Mouse (Mus musculus) Patski (cell line): ENCODE results near the gene Lst1. TPM values are rescaled to one million over a fixed set of nuclear protein-coding genes. Genes with fewer than 3 reads are reported as not detected.

Experiments used
- ATAC-seq: fragments of 100-300 bp; one replicate; pipeline ENCODE4 v1.8.0; 2021
- CTCF ChIA-PET: fragments of 350-600 bp; sonication (Branson Sonifier 250); formaldehyde crosslinking; loops from one replicate; lab custom pipeline; 2022; ENCODE audit warnings: inconsistent platforms; lab: Charles Lee
- POLR2A ChIA-PET: fragments of 350-600 bp; sonication (Branson Sonifier 250); formaldehyde crosslinking; loops from one replicate; lab custom pipeline; 2022; ENCODE audit warnings: antibody characterized with exemption, inconsistent platforms; lab: Charles Lee
- DNase-seq: peaks from one replicate; pipeline ENCODE4 v3.0.0-alpha.2; 2011; ENCODE audit warnings: low read depth, low spot score
- H3K27me3 ChIP-seq: fragments of 371-371 bp; one replicate; pipeline ENCODE4 v1.5.1; 2021
- CTCF ChIP-seq: fragments of 100-300 bp; IDR thresholded peaks from one replicate; pipeline ENCODE4 v1.5.1; 2021
- in situ Hi-C: fragments of 300-500 bp; cut with MboI; formaldehyde crosslinking; loops from 3 replicates; pipeline ENCODE4 v1.11.1; 2018; ENCODE audit warnings: low pct_unique_long_range_greater_than_20kb, mixed read lengths
- polyA plus RNA-seq: library from polyadenylated mRNA; unstranded; gene quantifications from one replicate; pipeline ENCODE4 v1.2.3, GENCODE M21; 2021

Gene Lst1
- polyA plus RNA-seq, 1 experiment from 2014 or later, result not detected

DNA sequence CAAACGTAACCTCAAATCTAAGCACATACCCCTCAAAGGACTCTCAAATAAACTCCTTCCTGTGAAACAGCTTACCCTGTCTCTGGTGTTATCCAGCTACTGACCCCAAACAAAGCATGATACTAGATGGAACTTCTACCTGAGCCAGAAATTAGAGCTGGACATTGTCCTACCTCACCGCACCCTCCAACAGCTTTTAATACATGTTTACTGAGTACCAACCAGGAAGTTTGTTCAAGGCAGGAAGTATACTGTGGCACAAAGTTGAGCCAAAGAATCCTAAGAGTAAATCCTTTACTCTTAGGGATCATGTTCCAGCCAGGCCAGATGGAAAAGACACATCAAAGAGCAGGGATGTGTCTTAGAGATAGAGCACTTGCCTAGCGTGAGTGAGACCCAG lies 22.4 kb upstream of the Lst1 start:
- in situ Hi-C loops, result no loop called here
- CTCF ChIA-PET, result interaction anchor here (1.6 kb wide), 1 partner anchor 42 kb away, joined by 7 read pairs; no protein-coding TSS in a partner anchor
- no peak for ATAC-seq

DNA sequence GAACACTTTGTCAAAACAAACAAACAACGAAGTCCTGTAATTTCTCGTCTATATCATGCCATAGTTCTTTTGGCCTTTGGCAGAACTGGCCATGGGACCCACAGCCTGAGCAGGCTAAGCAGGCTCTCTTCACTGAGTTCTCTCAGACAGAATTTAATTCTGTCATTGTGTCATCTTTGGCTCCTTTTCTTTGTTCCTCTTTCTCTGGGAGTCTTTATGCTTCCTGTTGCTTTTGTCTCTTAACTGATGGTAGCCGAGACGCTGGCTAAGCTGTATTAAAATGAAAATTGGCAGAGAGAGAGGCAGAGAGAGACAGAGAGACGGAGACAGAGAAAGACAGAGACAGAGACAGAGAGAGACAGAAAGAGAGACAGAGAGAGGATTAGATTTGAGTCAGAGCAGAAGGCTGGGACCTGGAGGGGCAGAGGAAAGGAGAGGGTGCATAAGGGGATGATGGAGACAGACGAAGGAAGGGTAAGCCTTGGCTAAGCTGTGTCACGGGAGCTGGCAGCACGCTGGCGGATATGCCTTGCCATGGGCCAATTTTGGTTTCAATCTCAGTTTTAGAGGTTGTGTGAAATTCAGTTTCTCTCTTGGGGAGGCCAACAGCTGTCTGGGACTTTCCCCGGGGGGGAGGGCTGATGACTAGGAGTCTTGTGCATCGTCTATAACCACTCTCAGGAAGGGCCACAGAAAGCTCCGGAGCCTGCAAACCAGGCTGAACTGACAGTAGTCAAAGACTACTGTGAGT lies 21.7 kb upstream of the Lst1 start:
- ChIA-PET CTCF (interaction anchor here (1.6 kb wide), 1 partner anchor 41 kb away, joined by 7 read pairs; no protein-coding TSS in a partner anchor), POLR2A (no interaction called here)
- no peak for DNase-seq
- in situ Hi-C loops, result no loop called here
- TF ChIP-seq CTCF, result no peak
- H3K27me3 ChIP-seq, result no peaks in the 10 kb centered on the region
- no peak for ATAC-seq

More for the DNA sequence above, 22.4 kb upstream of the Lst1 start:
- no peaks in the 10 kb centered on the region for H3K27me3 ChIP-seq
- no peak for TF ChIP-seq CTCF
- POLR2A ChIA-PET, result no interaction called here
- no peak for DNase-seq

GRCm38 (mm10) chr17:35205380-35205769 lies 17.1 kb upstream of the Lst1 start:
- ATAC-seq, result no peak

GRCm38 (mm10) chr17:35204494-35205379 lies 16.5 kb upstream of the Lst1 start, which contains the start of gene Lta:
TSS of gene Lta (minus strand) at chr17:35205351.
- in situ Hi-C loops, result no loop called here
- ChIA-PET POLR2A (interaction anchor here (0.6 kb wide), 1 partner anchor 35 kb away, joined by 3 read pairs; no protein-coding TSS in a partner anchor), CTCF (no interaction called here)
- no peak for ATAC-seq
- no peak for TF ChIP-seq CTCF
- H3K27me3 ChIP-seq, result no peaks in the 10 kb centered on the region
- no peak for DNase-seq

More at GRCm38 (mm10) chr17:35205380-35205769, 17.1 kb upstream of the Lst1 start:
- no peaks in the 10 kb centered on the region for H3K27me3 ChIP-seq
- DNase-seq, result no peak
- CTCF ChIA-PET, result no interaction called here
- in situ Hi-C loops, result no loop called here
- no peak for TF ChIP-seq CTCF
- POLR2A ChIA-PET, result no interaction called here

- CTCF ChIA-PET, result interaction anchor here (1.0 kb wide), 1 partner anchor 12 kb away, joined by 3 read pairs; no protein-coding TSS in a partner anchor
- no peak for DNase-seq
- POLR2A ChIA-PET, result no interaction called here
- no peaks in the 10 kb centered on the region for H3K27me3 ChIP-seq
- no peak for ATAC-seq
- in situ Hi-C loops, result no loop called here
- no peak for TF ChIP-seq CTCF
Observed at GRCm38 (mm10) chr17:35202442-35202841, 14.2 kb upstream of the Lst1 start.

DNA sequence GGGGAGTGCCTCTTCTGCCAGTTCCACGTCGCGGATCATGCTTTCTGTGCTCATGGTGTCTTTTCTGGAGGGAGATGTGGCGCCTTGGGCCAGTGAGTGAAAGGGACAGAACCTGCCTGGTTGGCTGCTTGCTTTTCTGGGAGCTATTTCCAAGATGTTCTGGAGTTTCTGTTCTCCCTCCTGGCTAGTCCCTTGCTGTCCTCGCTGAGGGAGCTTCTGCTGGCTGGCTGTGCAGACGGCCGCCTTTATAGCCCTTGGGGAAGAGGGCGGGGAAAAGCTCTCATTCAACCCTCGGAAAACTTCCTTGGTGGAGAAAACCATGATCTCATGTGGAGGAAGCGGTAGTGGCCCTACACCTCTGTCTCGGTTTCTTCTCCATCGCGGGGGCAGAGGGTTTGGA lies 13.5 kb upstream of the Lst1 start, which contains the start of gene Tnf:
Gene Tnf, minus strand, starts transcription at position 221 of the 400 bp plus-strand sequence.
- DNase-seq (no peak), ATAC-seq (no peak)
- in situ Hi-C loops, result no loop called here
- ChIA-PET CTCF (interaction anchor here (1.0 kb wide), 1 partner anchor 12 kb away, joined by 3 read pairs; no protein-coding TSS in a partner anchor), POLR2A (no interaction called here)
- H3K27me3 ChIP-seq, result no peaks in the 10 kb centered on the region
- TF ChIP-seq CTCF, result no peak

DNA sequence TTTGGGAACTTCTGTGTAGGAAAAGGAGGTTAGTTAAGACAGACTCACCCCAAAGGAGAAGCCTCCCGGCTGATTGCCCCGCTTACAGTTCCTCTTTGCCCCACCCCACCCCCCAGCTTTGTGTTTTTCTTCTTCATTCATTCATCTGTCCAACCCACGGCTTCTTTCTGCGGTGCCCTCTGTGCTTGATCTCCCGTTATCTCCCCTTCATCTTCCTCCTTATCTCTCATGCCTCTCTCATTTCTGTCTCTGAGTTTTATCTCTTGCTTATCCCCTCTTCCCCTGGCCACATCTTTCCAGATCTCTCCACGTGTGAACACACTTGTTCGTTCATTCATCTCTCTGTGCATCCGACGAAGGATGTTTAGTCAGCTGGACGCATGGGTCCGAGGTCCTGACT lies 12.9 kb upstream of the Lst1 start:
- H3K27me3 ChIP-seq, result no peaks in the 10 kb centered on the region
- TF ChIP-seq CTCF, result no peak
- in situ Hi-C loops, result no loop called here
- ChIA-PET POLR2A (no interaction called here), CTCF (interaction anchor here (1.0 kb wide), 1 partner anchor 11 kb away, joined by 3 read pairs; no protein-coding TSS in a partner anchor)
- no peak for ATAC-seq
- no peak for DNase-seq

GRCm38 (mm10) chr17:35200398-35200797 lies 12.2 kb upstream of the Lst1 start:
- ChIA-PET CTCF (no interaction called here), POLR2A (no interaction called here)
- no peak for ATAC-seq
- no peak for TF ChIP-seq CTCF
- in situ Hi-C loops, result no loop called here
- no peak for DNase-seq
- no peaks in the 10 kb centered on the region for H3K27me3 ChIP-seq

GRCm38 (mm10) chr17:35198946-35199345 lies 10.7 kb upstream of the Lst1 start:
- no peak for TF ChIP-seq CTCF
- ChIA-PET CTCF (interaction anchor here (0.6 kb wide), 1 partner anchor 30 kb away, joined by 3 read pairs; no protein-coding TSS in a partner anchor), POLR2A (no interaction called here)
- in situ Hi-C loops, result no loop called here
- no peak for DNase-seq
- no peaks in the 10 kb centered on the region for H3K27me3 ChIP-seq
- ATAC-seq, result no peak

- POLR2A ChIA-PET, result no interaction called here
- in situ Hi-C loops, result no loop called here
- TF ChIP-seq CTCF, result no peak
- no peaks in the 10 kb centered on the region for H3K27me3 ChIP-seq
- CTCF ChIA-PET, result no interaction called here
- DNase-seq (no peak), ATAC-seq (no peak)
Observed at GRCm38 (mm10) chr17:35198029-35198428, 9.8 kb upstream of the Lst1 start.
